In the genomic region with DNA sequence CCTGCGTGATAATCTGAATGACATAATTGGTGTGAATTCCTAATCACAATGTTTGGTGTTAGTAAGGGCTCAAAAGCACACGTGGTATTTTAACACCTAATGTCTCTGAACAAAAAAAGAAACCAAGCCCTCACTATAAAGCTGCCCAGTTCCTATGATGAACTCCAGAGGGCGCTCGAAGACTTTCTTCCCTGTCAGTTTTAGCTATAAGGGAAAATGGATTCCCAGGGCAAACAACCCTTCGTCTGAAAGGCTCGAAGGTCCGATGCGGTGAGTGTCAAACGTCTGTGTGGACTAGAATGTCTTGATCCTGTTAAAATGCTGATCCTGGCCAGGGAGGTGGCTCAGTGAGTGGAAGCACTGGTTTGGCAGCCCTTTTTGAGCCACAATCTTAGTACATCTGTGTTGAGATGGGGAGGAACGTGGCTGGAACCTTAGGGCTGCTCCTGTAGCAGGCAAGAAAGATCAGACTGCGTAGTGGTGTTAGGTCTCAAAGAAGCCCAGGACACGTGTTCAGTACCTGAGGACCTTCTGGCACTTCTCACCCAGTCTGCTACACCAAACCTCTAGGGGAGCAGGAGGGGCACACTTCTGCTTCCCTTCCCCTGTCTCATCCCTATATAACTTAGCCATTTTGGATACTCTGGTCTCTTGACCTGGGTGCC, we compare ENCODE assay signal across 7 mouse cellular contexts.
DNase-seq lines count a peak whose midpoint lies in the region; ATAC-seq and TF ChIP-seq lines count a peak whose summit lies in the region.

No protein-coding gene starts in this region.

- no peak for TF ChIP-seq EP300 in heart, adult 2 months (IDR thresholded peaks at IDR 0.05; ENCODE audit: insufficient read depth, low read depth, low read length)

- DNase-seq in adrenal gland, postnatal 10 days, result peak; percentile 82
- DNase-seq in embryo, embryonic 9.5 days (ENCODE audit: extremely low spot score), result peak; percentile 75
- DNase-seq in heart, adult 2 months, result peak; percentile 76 to 80
- peak; percentile 85 for DNase-seq in kidney, adult 2 months
- DNase-seq in midbrain, embryonic 14.5 days, result peak; percentile 91
- peak; percentile 32 to 71 for DNase-seq in spleen, adult 18-20 months

- no peaks in the 10 kb centered on the region for H3K36me3 ChIP-seq in heart, adult 2 months (ENCODE audit: control insufficient read depth, insufficient read depth, low read length)
- no peaks in the 10 kb centered on the region for H3K36me3 ChIP-seq in kidney, adult 2 months (ENCODE audit: control insufficient read depth, insufficient read depth, low read length)
- no peaks in the 10 kb centered on the region for H3K36me3 ChIP-seq in limb, embryonic 12.5 days
- H3K36me3 ChIP-seq in midbrain, embryonic 14.5 days (ENCODE audit: control insufficient read depth, insufficient read depth, low read length), result no peaks in the 10 kb centered on the region

- 9% methylated on average over 12 of the region's 12 CpGs for WGBS in heart, adult 2 months
- WGBS in kidney, adult 2 months, result 8% methylated on average over 12 of the region's 12 CpGs
- WGBS in limb, embryonic 12.5 days, result 12% methylated on average over 12 of the region's 12 CpGs
- WGBS in midbrain, embryonic 14.5 days, result 15% methylated on average over 12 of the region's 12 CpGs

- intact Hi-C loops in heart, adult 2 months (cut with DNase I), result loop anchor here (1.0 to 5.0 kb wide), 8 partner anchors 37 to 535 kb away; partner anchors contain the start of gene Gnaq

- H3K27me3 ChIP-seq in heart, adult 2 months (ENCODE audit: control insufficient read depth, insufficient read depth, low read length), result no peaks in the 10 kb centered on the region
- H3K27me3 ChIP-seq in kidney, adult 2 months (replicated peaks; ENCODE audit: control insufficient read depth, insufficient read depth, low read length), result no peaks in the 10 kb centered on the region
- H3K27me3 ChIP-seq in limb, embryonic 12.5 days, result no peaks in the 10 kb centered on the region
- no peaks in the 10 kb centered on the region for H3K27me3 ChIP-seq in midbrain, embryonic 14.5 days (ENCODE audit: control insufficient read depth, insufficient read depth, low read length)

- no peak; the same call in 1 of the 2 replicates for TF ChIP-seq CTCF in heart, adult 2 months (IDR thresholded peaks at IDR 0.05)
- TF ChIP-seq CTCF in kidney, adult 2 months (conservative IDR thresholded peaks at IDR 0.05; ENCODE audit: insufficient read depth, insufficient read length, low read depth, low read length), result peak; percentile 56

- H3K9ac ChIP-seq in heart, adult 2 months (ENCODE audit: low read depth, low read length), result 0 out of 2 replicates have a peak overlapping the region, but pooled peaks have one; percentile 18
- H3K9ac ChIP-seq in limb, embryonic 12.5 days (replicated peaks), result no peak overlapping the region
- H3K9ac ChIP-seq in midbrain, embryonic 14.5 days (replicated peaks; ENCODE audit: low read length), result peak overlapping the region; percentile 43; the same call in 1 of the 2 replicates

- no peaks in the 10 kb centered on the region for H3K79me2 ChIP-seq in heart, adult 2 months (replicated peaks; ENCODE audit: control insufficient read depth, insufficient read depth, low read length)

- no peak; the same call in 1 of the 2 replicates for ATAC-seq in limb, embryonic 12.5 days (ENCODE audit: insufficient number of reproducible peaks, insufficient read depth, low FRiP score, low TSS enrichment, low read depth)
- ATAC-seq in midbrain, embryonic 14.5 days (ENCODE audit: low FRiP score, low TSS enrichment), result peak; percentile 74; the same call in 1 of the 2 replicates

- peak overlapping the region; percentile 9; the same call in 1 of the 2 replicates for H3K4me3 ChIP-seq in heart, adult 2 months
- H3K4me3 ChIP-seq in kidney, adult 2 months (ENCODE audit: insufficient read depth, low read depth, low read length), result peak overlapping the region; percentile 47; the same call in 1 of the 2 replicates
- 0 out of 2 replicates have a peak overlapping the region, but pooled peaks have one; percentile 8 for H3K4me3 ChIP-seq in limb, embryonic 12.5 days (replicated peaks)
- 0 out of 2 replicates have a peak overlapping the region, but pooled peaks have one; percentile 17 for H3K4me3 ChIP-seq in midbrain, embryonic 14.5 days (replicated peaks; ENCODE audit: low read depth, low read length)

- H3K9me3 ChIP-seq in limb, embryonic 12.5 days, result no peaks in the 10 kb centered on the region
- no peaks in the 10 kb centered on the region for H3K9me3 ChIP-seq in midbrain, embryonic 14.5 days (ENCODE audit: control insufficient read depth, low read length)

- H3K4me1 ChIP-seq in heart, adult 2 months (ENCODE audit: control insufficient read depth, insufficient read depth, low read length), result peaks cover 3% of the 10 kb centered on the region
- H3K4me1 ChIP-seq in kidney, adult 2 months (ENCODE audit: control insufficient read depth, insufficient read depth, low read length), result peaks cover 4% of the 10 kb centered on the region; the same call in 1 of the 2 replicates
- H3K4me1 ChIP-seq in limb, embryonic 12.5 days (replicated peaks), result peaks cover 6% of the 10 kb centered on the region
- no peaks in the 10 kb centered on the region for H3K4me1 ChIP-seq in midbrain, embryonic 14.5 days (ENCODE audit: control insufficient read depth, insufficient read depth, low read length)

- no peak overlapping the region for H3K27ac ChIP-seq in heart, adult 2 months
- no peak overlapping the region for H3K27ac ChIP-seq in kidney, adult 2 months (ENCODE audit: insufficient read depth, low read depth, low read length)
- no peak overlapping the region for H3K27ac ChIP-seq in limb, embryonic 12.5 days
- no peak overlapping the region for H3K27ac ChIP-seq in midbrain, embryonic 14.5 days (replicated peaks; ENCODE audit: low read depth, low read length)

- H3K4me2 ChIP-seq in limb, embryonic 12.5 days, result peak overlapping the region; percentile 52
- peak overlapping the region; percentile 51 for H3K4me2 ChIP-seq in midbrain, embryonic 14.5 days (ENCODE audit: low read length)

- no peak for TF ChIP-seq POLR2A in heart, adult 2 months (IDR thresholded peaks at IDR 0.05; ENCODE audit: insufficient read depth, low read depth, low read length)
- no peak for TF ChIP-seq POLR2A in kidney, adult 2 months (IDR thresholded peaks at IDR 0.05; ENCODE audit: low read depth, low read length)
